Mouse (Mus musculus): ENCODE data around the gene Yipf3. TPM values are rescaled to one million over a fixed set of nuclear protein-coding genes. Genes with fewer than 3 reads are reported as not detected.

Yipf3 gene
- total RNA-seq, 4 experiments from 2014 or later: 56.2 to 75.3 (median 61.7) TPM

DNA sequence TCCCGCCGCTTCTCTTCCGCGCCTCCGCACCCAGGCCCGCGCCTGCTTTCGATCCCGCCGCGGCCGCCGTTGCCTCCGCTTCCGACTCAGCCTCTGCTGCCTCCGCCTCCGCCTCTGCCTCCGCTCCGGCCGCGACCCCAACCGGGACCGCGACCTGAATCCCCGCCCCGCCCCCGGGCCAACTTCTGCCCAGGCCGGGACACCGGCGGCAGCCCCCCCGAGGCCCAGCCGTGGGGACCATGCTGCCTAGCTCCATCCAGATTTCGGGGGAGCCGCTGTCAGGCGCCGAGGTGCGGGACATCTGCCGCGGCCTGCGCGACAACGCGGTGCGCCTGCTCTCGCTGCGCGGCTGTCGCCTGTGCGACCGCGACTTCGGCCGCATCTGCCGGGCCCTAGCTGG is 6.2 kb downstream of the Yipf3 start:
- DNase-seq (ENCODE audit: low spot score in 2 of 2): no peak

- no peak for DNase-seq (ENCODE audit: low spot score in 2 of 2)
Observed at GRCm38 (mm10) chr17:46255147-46255546, 7.3 kb downstream of the Yipf3 start.

- DNase-seq (ENCODE audit: low spot score in 2 of 2): no peak
Observed at GRCm38 (mm10) chr17:46258279-46259053, 10.6 kb downstream of the Yipf3 start.

GRCm38 (mm10) chr17:46259675-46260074 is 11.8 kb downstream of the Yipf3 start:
- no peak for DNase-seq (ENCODE audit: low spot score in 2 of 2)

GRCm38 (mm10) chr17:46262201-46262694 is 14.4 kb downstream of the Yipf3 start:
- no peak for DNase-seq (ENCODE audit: low spot score in 2 of 2)

DNA sequence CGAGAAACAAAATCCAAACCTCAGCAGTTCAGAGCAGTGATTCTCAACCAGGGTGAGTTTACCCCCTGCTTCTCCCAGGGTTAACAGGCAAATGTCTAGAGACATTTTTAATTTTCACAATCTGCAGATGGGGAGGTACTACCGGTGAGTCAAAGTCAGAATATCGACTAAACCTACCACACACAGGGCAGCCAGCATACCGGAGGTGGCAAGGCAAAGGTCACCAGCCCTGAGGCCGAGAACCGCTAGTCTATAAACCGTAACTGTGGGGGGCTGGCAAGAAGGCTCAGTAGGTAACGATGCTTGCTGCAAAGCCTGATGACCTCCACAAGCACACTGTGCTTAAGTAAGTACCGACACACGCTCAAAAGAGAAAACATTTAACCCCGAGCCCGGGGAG is 17.6 kb downstream of the Yipf3 start:
- no peak for DNase-seq (ENCODE audit: low spot score in 2 of 2)

DNA sequence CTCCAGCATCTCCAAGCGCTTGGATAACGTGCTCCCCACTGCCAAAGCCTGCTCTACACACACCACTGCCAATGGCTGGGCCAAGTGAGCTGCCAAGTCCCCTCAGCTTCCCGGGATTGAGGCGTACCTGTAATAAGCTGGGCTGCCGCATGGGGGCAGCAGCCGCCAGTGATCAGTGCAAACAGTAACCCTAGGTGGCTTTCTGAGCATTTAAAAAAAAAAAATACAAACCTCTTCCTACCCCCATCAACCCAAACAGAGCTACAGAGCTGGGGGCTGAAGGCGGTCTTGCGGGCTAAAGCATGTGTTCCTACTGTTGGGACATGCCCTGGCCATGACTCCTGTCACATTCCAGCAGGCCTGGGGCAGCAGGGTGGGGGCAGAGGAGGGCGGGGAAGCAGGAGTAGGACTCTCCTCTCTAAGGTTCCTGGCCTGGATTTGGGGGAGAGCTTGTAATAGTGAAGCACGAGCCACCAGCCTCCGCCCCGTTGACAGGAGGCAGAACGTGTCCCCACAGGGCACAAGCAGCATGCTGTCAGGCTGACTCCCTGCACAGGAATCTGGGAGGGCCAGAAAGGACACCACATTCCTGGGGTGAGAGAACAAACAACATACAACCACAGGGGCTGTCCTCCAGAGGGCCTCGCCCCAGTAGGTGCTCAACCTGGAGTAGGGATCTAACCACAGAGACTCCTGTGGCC is 18.2 kb downstream of the Yipf3 start:
- DNase-seq (ENCODE audit: low spot score in 2 of 2): peak; percentile 74 to 83

- DNase-seq (ENCODE audit: low spot score in 2 of 2): no peak
Observed at GRCm38 (mm10) chr17:46266986-46267385, 19.1 kb downstream of the Yipf3 start.

- no peak for DNase-seq (ENCODE audit: low spot score in 2 of 2)
Observed at GRCm38 (mm10) chr17:46267511-46267910, 19.6 kb downstream of the Yipf3 start.

GRCm38 (mm10) chr17:46268026-46268720 is 20.3 kb downstream of the Yipf3 start:
- no peak for DNase-seq (ENCODE audit: low spot score in 2 of 2)

GRCm38 (mm10) chr17:46269771-46270534 is 22.1 kb downstream of the Yipf3 start:
- peak in 1 of 2 experiments; percentile 63 for DNase-seq (ENCODE audit: low spot score in 2 of 2)

GRCm38 (mm10) chr17:46272058-46272457 is 24.2 kb downstream of the Yipf3 start:
- DNase-seq (ENCODE audit: low spot score in 2 of 2): no peak

- DNase-seq (ENCODE audit: low spot score in 2 of 2): no peak
Observed at GRCm38 (mm10) chr17:46272675-46273074, 24.8 kb downstream of the Yipf3 start.

GRCm38 (mm10) chr17:46273803-46274236 is 25.9 kb downstream of the Yipf3 start:
- DNase-seq (ENCODE audit: low spot score in 2 of 2): no peak

GRCm38 (mm10) chr17:46274465-46274864 is 26.6 kb downstream of the Yipf3 start:
- DNase-seq (ENCODE audit: low spot score in 2 of 2): no peak

GRCm38 (mm10) chr17:46275034-46275433 is 27.2 kb downstream of the Yipf3 start:
- no peak for DNase-seq (ENCODE audit: low spot score in 2 of 2)

- DNase-seq (ENCODE audit: low spot score in 2 of 2): no peak
Observed at GRCm38 (mm10) chr17:46275506-46275905, 27.6 kb downstream of the Yipf3 start.

DNA sequence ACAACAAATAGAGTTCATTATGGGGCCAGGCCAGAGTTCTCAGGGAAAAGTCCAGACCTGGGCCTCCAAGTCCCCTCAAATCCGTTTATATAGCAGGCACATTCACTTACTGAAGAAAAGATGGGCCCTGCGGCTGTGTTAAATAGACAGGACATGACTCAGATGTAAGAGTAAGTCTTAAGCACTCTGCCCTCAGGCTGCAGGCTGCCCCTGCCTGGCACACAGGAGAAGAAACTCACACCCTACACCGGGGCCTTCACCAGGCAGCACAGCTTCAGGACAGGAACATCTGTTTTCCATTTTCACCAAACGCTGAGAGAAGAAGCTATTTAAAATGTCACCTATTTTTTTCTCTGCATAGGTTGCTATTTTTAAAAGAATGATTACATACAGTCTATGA is 29.7 kb downstream of the Yipf3 start:
- no peak for DNase-seq (ENCODE audit: low spot score in 2 of 2)

- DNase-seq (ENCODE audit: low spot score in 2 of 2): no peak
Observed at GRCm38 (mm10) chr17:46278011-46278765, 30.3 kb downstream of the Yipf3 start.

- peak; percentile 62 to 67 for DNase-seq (ENCODE audit: low spot score in 2 of 2)
Observed at GRCm38 (mm10) chr17:46282483-46283123, 34.7 kb downstream of the Yipf3 start, which contains the start of gene Tjap1. TSS of gene Tjap1 (minus strand) at chr17:46283026.

All from gastrocnemius, adult 8-10 months (tissue).